Mouse (Mus musculus) gastrocnemius, adult 2 months (tissue): ENCODE results near the gene Zfp3. TPM values are rescaled to one million over a fixed set of nuclear protein-coding genes. Genes with fewer than 3 reads are reported as not detected.
"Not testable (repeated sequence)": the region's sequence is repeated elsewhere in the genome, so short reads cannot be mapped to it uniquely, and the experiment has no call there.

ENCODE experiments used
- DNase-seq: peaks from one replicate; pipeline ENCODE4 v3.0.0; 2022
- H3K27ac ChIP-seq: fragments of 200-600 bp; 2 replicates; pipeline ENCODE4 v1.8.1; 2022; ENCODE audit warnings: mild to moderate bottlenecking
- H3K4me3 ChIP-seq: fragments of 200-600 bp; 2 replicates; pipeline ENCODE4 v1.8.1; 2022; ENCODE audit warnings: mild to moderate bottlenecking, moderate library complexity
- CTCF ChIP-seq: fragments of 200-600 bp; IDR thresholded peaks from 2 replicates; pipeline ENCODE4 v1.8.1; 2022; ENCODE audit warnings: antibody characterized with exemption, mild to moderate bottlenecking, moderate library complexity
- intact Hi-C: fragments of 180-260 bp; cut with DNase I; formaldehyde crosslinking; loops from one replicate; pipeline ENCODE4 v1.15.1; 2025
- total RNA-seq, 2 experiments: library from RNA; stranded (reverse); gene quantifications; 2 replicates each; pipeline ENCODE4 v1.2.3; 2021

Gene Zfp3
- total RNA-seq, 2 experiments from 2014 or later: 10.7 to 10.8 TPM

- no peak for TF ChIP-seq CTCF
- intact Hi-C loops: no loop called here
- DNase-seq: no peak
- Histone ChIP-seq H3K27ac (peak overlapping the region; percentile 95), H3K4me3 (peak overlapping the region; percentile 90)
These were observed 1.9 kb downstream of the Zfp3 start for GRCm38 (mm10) chr11:70765776-70766445.

- no peak for TF ChIP-seq CTCF
- intact Hi-C loops: no loop called here
- no peak for DNase-seq
- H3K27ac ChIP-seq: no peak overlapping the region
- no peak overlapping the region for H3K4me3 ChIP-seq
These were observed 6.8 kb downstream of the Zfp3 start for GRCm38 (mm10) chr11:70770804-70771203.

- peak; percentile 93 for TF ChIP-seq CTCF
- Histone ChIP-seq H3K27ac (peak overlapping the region; percentile 28; the same call in 1 of the 2 replicates), H3K4me3 (no peak overlapping the region)
- intact Hi-C loops: no loop called here
- peak; percentile 80 for DNase-seq
These were observed 13.0 kb downstream of the Zfp3 start for GRCm38 (mm10) chr11:70776830-70777571.

- TF ChIP-seq CTCF: no peak
- DNase-seq: no peak
- Histone ChIP-seq H3K27ac (no peak overlapping the region), H3K4me3 (no peak overlapping the region)
- intact Hi-C loops: no loop called here
These were observed 13.6 kb downstream of the Zfp3 start for GRCm38 (mm10) chr11:70777634-70778033.

GRCm38 (mm10) chr11:70778058-70778457, 14.0 kb downstream of the Zfp3 start:
- peak; percentile 70 for TF ChIP-seq CTCF
- H3K4me3 ChIP-seq, intact Hi-C loops, DNase-seq, H3K27ac ChIP-seq: not testable (repeated sequence)

- no peak overlapping the region for H3K27ac ChIP-seq
- intact Hi-C loops: no loop called here
- TF ChIP-seq CTCF: no peak
These were observed 21.9 kb downstream of the Zfp3 start for GRCm38 (mm10) chr11:70785908-70786307.

GRCm38 (mm10) chr11:70787052-70787451, 23.0 kb downstream of the Zfp3 start:
- TF ChIP-seq CTCF: no peak
- no peak for DNase-seq
- peak overlapping the region; percentile 40; the same call in 1 of the 2 replicates for H3K27ac ChIP-seq
- intact Hi-C loops: no loop called here
- no peak overlapping the region for H3K4me3 ChIP-seq

More at GRCm38 (mm10) chr11:70785908-70786307, 21.9 kb downstream of the Zfp3 start:
- DNase-seq: no peak
- no peak overlapping the region for H3K4me3 ChIP-seq

- H3K4me3 ChIP-seq: peak overlapping the region; percentile 7; the same call in 1 of the 2 replicates
- intact Hi-C loops: no loop called here
- DNase-seq: no peak
- TF ChIP-seq CTCF: no peak
- peak overlapping the region; percentile 77 for H3K27ac ChIP-seq
These were observed 25.1 kb downstream of the Zfp3 start for GRCm38 (mm10) chr11:70788972-70789655.

- intact Hi-C loops: no loop called here
- DNase-seq: no peak
- Histone ChIP-seq H3K27ac (no peak overlapping the region), H3K4me3 (no peak overlapping the region)
- no peak for TF ChIP-seq CTCF
These were observed 26.4 kb downstream of the Zfp3 start for GRCm38 (mm10) chr11:70790426-70790825.

- intact Hi-C loops: no loop called here
- H3K4me3 ChIP-seq: no peak overlapping the region
- no peak for TF ChIP-seq CTCF
- DNase-seq: no peak
- H3K27ac ChIP-seq: no peak overlapping the region
These were observed 27.0 kb downstream of the Zfp3 start for GRCm38 (mm10) chr11:70790874-70791551.

- intact Hi-C loops: no loop called here
- Histone ChIP-seq H3K27ac (no peak overlapping the region), H3K4me3 (no peak overlapping the region)
- TF ChIP-seq CTCF: no peak
- no peak for DNase-seq
These were observed 27.7 kb downstream of the Zfp3 start for GRCm38 (mm10) chr11:70791676-70792075.

GRCm38 (mm10) chr11:70792409-70792808, 28.4 kb downstream of the Zfp3 start:
- H3K4me3 ChIP-seq: no peak overlapping the region
- no peak for DNase-seq
- no peak for TF ChIP-seq CTCF
- H3K27ac ChIP-seq: no peak overlapping the region
- intact Hi-C loops: no loop called here
